Mouse (Mus musculus) hindbrain, postnatal 0 days (tissue): Measurements from ENCODE around the gene Ctnnbip1. TPM values are rescaled to one million over a fixed set of nuclear protein-coding genes. Genes with fewer than 3 reads are reported as not detected.
A peak's percentile ranks its signal among the peaks of the same experiment; 100 is the strongest.

ENCODE experiments used
- ATAC-seq: fragments of 200-750 bp; cut with Nextera tagmentation; 2 replicates; pipeline ENCODE4 v1.8.0; 2017; ENCODE audit warnings: mild to moderate bottlenecking, moderate TSS enrichment, moderate library complexity
- DNase-seq: peaks from one replicate; pipeline ENCODE4 v3.0.0-alpha.2; 2015; ENCODE audit warnings: low spot score
- H3K27ac ChIP-seq: fragments of 300-500 bp; sonication (generic); 2 replicates; pipeline ENCODE4 v1.5.1; 2014; ENCODE audit warnings: mild to moderate bottlenecking
- H3K27me3 ChIP-seq: fragments of 300-500 bp; sonication (generic); 2 replicates; pipeline ENCODE4 v1.6.1; 2014; ENCODE audit warnings: low read length, mixed read lengths; ENCODE audit not compliant: insufficient read depth
- H3K36me3 ChIP-seq: fragments of 300-500 bp; sonication (generic); 2 replicates; pipeline ENCODE4 v1.6.1; 2014; ENCODE audit warnings: low read length, mixed read lengths; ENCODE audit not compliant: insufficient read depth
- H3K4me1 ChIP-seq: fragments of 300-500 bp; sonication (generic); 2 replicates; pipeline ENCODE4 v1.6.1; 2014; ENCODE audit warnings: antibody characterized with exemption, low read length, mixed read lengths; ENCODE audit not compliant: insufficient read depth
- H3K4me2 ChIP-seq: fragments of 300-500 bp; sonication (generic); 2 replicates; pipeline ENCODE4 v1.6.1; 2014; ENCODE audit warnings: low read depth, mild to moderate bottlenecking, low read length, moderate library complexity, mixed read lengths
- H3K4me3 ChIP-seq: fragments of 300-500 bp; sonication (generic); 2 replicates; pipeline ENCODE4 v1.5.1; 2014; ENCODE audit warnings: low read length
- H3K9ac ChIP-seq: fragments of 300-500 bp; sonication (generic); replicated peaks from 2 replicates; pipeline ENCODE4 v1.6.1; 2014; ENCODE audit warnings: mild to moderate bottlenecking, low read length, moderate library complexity, mixed read lengths
- H3K9me3 ChIP-seq: fragments of 300-500 bp; sonication (generic); 2 replicates; pipeline ENCODE4 v1.6.1; 2016; ENCODE audit warnings: low read length, mixed read lengths
- CTCF ChIP-seq: IDR thresholded peaks from 2 replicates; pipeline ENCODE4 v1.5.1; 2016; ENCODE audit warnings: antibody characterized with exemption, control low read depth, low read depth
- WGBS: fragments of 180-500 bp; shearing (Covaris S2); extraction: QIAGEN DNeasy Blood & Tissue Kit; methylation state at CpG from one replicate; pipeline ENCODE4 v1.1.7; 2014; 5-methylcytosine and 5-hydroxymethylcytosine counted together
- polyA plus RNA-seq: library from polyadenylated mRNA; unstranded; fragments of >200 nt; fragmentation: Nextera tagmentation; extraction: Ambion mirVana; gene quantifications from 2 replicates; pipeline ENCODE4 v1.2.1, GENCODE M21; 2015
- total RNA-seq: library from RNA; depleted of rRNA; stranded (reverse); fragments of >200 nt; gene quantifications from 2 replicates; pipeline ENCODE4 v1.2.3, GENCODE M21; 2014

Gene Ctnnbip1
- total and polyA plus RNA-seq, 2 experiments from 2014 or later: 105 to 112 TPM

GRCm38 (mm10) chr4:149485825-149486206 is 32.2 kb upstream of the Ctnnbip1 start:
- Histone ChIP-seq H3K27me3 (no peaks in the 10 kb centered on the region), H3K36me3 (peaks cover 26% of the 10 kb centered on the region), H3K4me1 (peaks cover 10% of the 10 kb centered on the region; the same call in 1 of the 2 replicates), H3K4me3 (peak overlapping the region; percentile 61), H3K4me2 (peak overlapping the region; percentile 86), H3K27ac (peak overlapping the region; percentile 55), H3K9ac (peak overlapping the region; percentile 69), H3K9me3 (no peaks in the 10 kb centered on the region)
- DNase-seq: peak; percentile 71
- under 1% methylated on average over 10 of the region's 10 CpGs for WGBS
- no peak for ATAC-seq
- peak; percentile 56 for TF ChIP-seq CTCF

GRCm38 (mm10) chr4:149487729-149488128 is 30.3 kb upstream of the Ctnnbip1 start:
- H3K27ac ChIP-seq: no peak overlapping the region
- H3K4me1 ChIP-seq: peaks cover 10% of the 10 kb centered on the region; the same call in 1 of the 2 replicates
- H3K36me3 ChIP-seq: peaks cover 36% of the 10 kb centered on the region
- no peak overlapping the region for H3K4me2 ChIP-seq
- no peak for DNase-seq
- H3K4me3 ChIP-seq: no peak overlapping the region
- H3K9me3 ChIP-seq: no peaks in the 10 kb centered on the region
- H3K9ac ChIP-seq: no peak overlapping the region
- H3K27me3 ChIP-seq: no peaks in the 10 kb centered on the region
- 94% methylated on average over 12 of the region's 12 CpGs for WGBS
- TF ChIP-seq CTCF: no peak
- no peak for ATAC-seq

GRCm38 (mm10) chr4:149489415-149490240 is 28.4 kb upstream of the Ctnnbip1 start:
- H3K9ac ChIP-seq: no peak overlapping the region
- peaks cover 6% of the 10 kb centered on the region; the same call in 1 of the 2 replicates for H3K4me1 ChIP-seq
- no peak overlapping the region for H3K4me3 ChIP-seq
- ATAC-seq (no peak), DNase-seq (no peak)
- H3K9me3 ChIP-seq: no peaks in the 10 kb centered on the region
- no peak for TF ChIP-seq CTCF
- H3K4me2 ChIP-seq: no peak overlapping the region
- H3K27ac ChIP-seq: no peak overlapping the region
- H3K27me3 ChIP-seq: no peaks in the 10 kb centered on the region
- peaks cover 53% of the 10 kb centered on the region for H3K36me3 ChIP-seq
- 96% methylated on average over 14 of the region's 14 CpGs for WGBS

GRCm38 (mm10) chr4:149491151-149491550 is 26.9 kb upstream of the Ctnnbip1 start:
- peak; percentile 46; the same call in 1 of the 2 replicates for TF ChIP-seq CTCF
- ATAC-seq (no peak), DNase-seq (no peak)
- no peak overlapping the region for H3K4me2 ChIP-seq
- H3K4me1 ChIP-seq: peaks cover 4% of the 10 kb centered on the region; the same call in 1 of the 2 replicates
- 98% methylated on average over 3 of the region's 3 CpGs for WGBS
- H3K36me3 ChIP-seq: peaks cover 65% of the 10 kb centered on the region
- H3K9me3 ChIP-seq: no peaks in the 10 kb centered on the region
- H3K27ac ChIP-seq: no peak overlapping the region
- H3K9ac ChIP-seq: no peak overlapping the region
- no peak overlapping the region for H3K4me3 ChIP-seq
- H3K27me3 ChIP-seq: no peaks in the 10 kb centered on the region

GRCm38 (mm10) chr4:149496612-149497011 is 21.4 kb upstream of the Ctnnbip1 start:
- Histone ChIP-seq H3K4me2 (no peak overlapping the region), H3K36me3 (peaks cover 59% of the 10 kb centered on the region), H3K27ac (peak overlapping the region; percentile 74), H3K4me3 (no peak overlapping the region), H3K27me3 (no peaks in the 10 kb centered on the region), H3K9me3 (no peaks in the 10 kb centered on the region), H3K9ac (no peak overlapping the region), H3K4me1 (no peaks in the 10 kb centered on the region)
- DNase-seq: peak; percentile 59
- WGBS: 7% methylated on average over 2 of the region's 2 CpGs
- no peak for TF ChIP-seq CTCF
- peak; percentile 90 for ATAC-seq

GRCm38 (mm10) chr4:149498901-149499300 is 19.1 kb upstream of the Ctnnbip1 start:
- ATAC-seq (no peak), DNase-seq (no peak)
- H3K27ac ChIP-seq: no peak overlapping the region
- H3K9ac ChIP-seq: no peak overlapping the region
- H3K4me1 ChIP-seq: no peaks in the 10 kb centered on the region
- H3K36me3 ChIP-seq: peaks cover 44% of the 10 kb centered on the region; the same call in 1 of the 2 replicates
- no peak overlapping the region for H3K4me2 ChIP-seq
- no peak for TF ChIP-seq CTCF
- H3K27me3 ChIP-seq: no peaks in the 10 kb centered on the region
- no peak overlapping the region for H3K4me3 ChIP-seq
- 81% methylated on average over 8 of the region's 8 CpGs for WGBS
- H3K9me3 ChIP-seq: no peaks in the 10 kb centered on the region

GRCm38 (mm10) chr4:149499790-149500189 is 18.2 kb upstream of the Ctnnbip1 start:
- Histone ChIP-seq H3K9me3 (no peaks in the 10 kb centered on the region), H3K27ac (no peak overlapping the region), H3K4me2 (no peak overlapping the region), H3K4me1 (no peaks in the 10 kb centered on the region), H3K27me3 (no peaks in the 10 kb centered on the region), H3K9ac (no peak overlapping the region), H3K36me3 (peaks cover 35% of the 10 kb centered on the region; the same call in 1 of the 2 replicates), H3K4me3 (no peak overlapping the region)
- WGBS: 66% methylated on average over 5 of the region's 5 CpGs
- DNase-seq (no peak), ATAC-seq (no peak)
- TF ChIP-seq CTCF: no peak
